Mouse (Mus musculus) cerebellum, postnatal 25 days (tissue): ENCODE results near the gene Ffar2.
A peak's percentile ranks its signal among the peaks of the same experiment; 100 is the strongest.
"Not testable (repeated sequence)": the region's sequence is repeated elsewhere in the genome, so short reads cannot be mapped to it uniquely, and the experiment has no call there.

ENCODE experiments used
- DNase-seq, 2 experiments: peaks; one replicate each; pipeline ENCODE4 v3.0.0; 2021; ENCODE audit warnings: mixed read lengths in 2 of 2

The Ffar2 gene

GRCm38 (mm10) chr7:30823675-30824074 is at the start of gene Ffar2:
TSS of gene Ffar2 (minus strand) at chr7:30823775.
- no peak for DNase-seq

GRCm38 (mm10) chr7:30873083-30873482 is 49.5 kb upstream of the Ffar2 start:
- DNase-seq = peak; percentile 73 to 88

- no peak for DNase-seq
Observed at GRCm38 (mm10) chr7:30863386-30863785, 39.8 kb upstream of the Ffar2 start.

- no peak for DNase-seq
Observed at GRCm38 (mm10) chr7:30861464-30861863, 37.9 kb upstream of the Ffar2 start, which contains the start of gene Ffar1. TSS of gene Ffar1 (minus strand) at chr7:30861564.

GRCm38 (mm10) chr7:30859635-30860402 is 36.2 kb upstream of the Ffar2 start:
- peak; percentile 54 to 72 for DNase-seq

- peak; percentile 57 to 79 for DNase-seq
Observed at GRCm38 (mm10) chr7:30859290-30859634, 35.7 kb upstream of the Ffar2 start.

- no peak for DNase-seq
Observed at GRCm38 (mm10) chr7:30857746-30858145, 34.2 kb upstream of the Ffar2 start.

GRCm38 (mm10) chr7:30856078-30856477 is 32.5 kb upstream of the Ffar2 start, which contains the start of gene Ffar3:
TSS of gene Ffar3 (minus strand) at chr7:30856178.
- no peak for DNase-seq

- DNase-seq = no peak
Observed at GRCm38 (mm10) chr7:30851421-30851820, 27.8 kb upstream of the Ffar2 start.

GRCm38 (mm10) chr7:30847934-30848333 is 24.4 kb upstream of the Ffar2 start:
- DNase-seq = no peak

- no peak for DNase-seq
Observed at GRCm38 (mm10) chr7:30847386-30847785, 23.8 kb upstream of the Ffar2 start.

GRCm38 (mm10) chr7:30846505-30847053 is 23.0 kb upstream of the Ffar2 start:
- DNase-seq = no peak

GRCm38 (mm10) chr7:30844676-30845297 is 21.2 kb upstream of the Ffar2 start:
- no peak for DNase-seq

GRCm38 (mm10) chr7:30842092-30842491 is 18.5 kb upstream of the Ffar2 start:
- DNase-seq = no peak

- no peak for DNase-seq
Observed at GRCm38 (mm10) chr7:30841379-30841778, 17.8 kb upstream of the Ffar2 start.

GRCm38 (mm10) chr7:30840306-30840705 is 16.7 kb upstream of the Ffar2 start:
- no peak for DNase-seq

GRCm38 (mm10) chr7:30837277-30837676 is 13.7 kb upstream of the Ffar2 start:
- no peak for DNase-seq

GRCm38 (mm10) chr7:30832684-30833083 is 9.1 kb upstream of the Ffar2 start:
- not testable (repeated sequence) for DNase-seq

GRCm38 (mm10) chr7:30832261-30832660 is 8.7 kb upstream of the Ffar2 start:
- DNase-seq = no peak

GRCm38 (mm10) chr7:30829428-30829827 is 5.9 kb upstream of the Ffar2 start:
- DNase-seq = no peak

- not testable (repeated sequence) for DNase-seq
Observed at GRCm38 (mm10) chr7:30828871-30829270, 5.3 kb upstream of the Ffar2 start.

- no peak for DNase-seq
Observed at GRCm38 (mm10) chr7:30826660-30827059, 3.1 kb upstream of the Ffar2 start.

- DNase-seq = no peak
Observed at GRCm38 (mm10) chr7:30824306-30824705, 731 bp upstream of the Ffar2 start.

GRCm38 (mm10) chr7:30821532-30821931 is 2.0 kb downstream of the Ffar2 start:
- no peak for DNase-seq
